Mouse (Mus musculus) lung, postnatal 14 days (tissue): Measurements from ENCODE around the gene Ybx3.

Experiments used
- DNase-seq: peaks from one replicate; pipeline ENCODE4 v3.0.0; 2021

The Ybx3 gene

DNA sequence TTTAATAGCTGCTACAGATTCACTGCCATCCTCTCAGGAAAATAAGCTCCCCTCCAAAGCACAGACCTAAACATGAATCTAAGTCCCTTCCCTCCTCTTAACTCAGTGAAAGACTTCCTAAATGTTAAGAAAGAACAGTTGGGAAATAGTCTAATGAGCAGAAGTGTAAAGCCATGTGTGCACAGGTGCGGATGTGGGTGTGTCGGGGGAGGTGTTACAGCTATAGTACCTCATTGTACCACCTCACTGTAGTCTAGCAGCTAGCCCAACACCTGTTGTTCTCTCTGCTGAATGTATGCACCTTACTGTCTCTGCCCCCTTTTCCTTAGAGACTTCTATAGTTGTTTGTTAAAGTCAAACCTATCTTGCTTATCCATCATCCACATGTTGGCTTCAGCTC, 61.2 kb downstream of the Ybx3 start:
- DNase-seq = no peak

DNA sequence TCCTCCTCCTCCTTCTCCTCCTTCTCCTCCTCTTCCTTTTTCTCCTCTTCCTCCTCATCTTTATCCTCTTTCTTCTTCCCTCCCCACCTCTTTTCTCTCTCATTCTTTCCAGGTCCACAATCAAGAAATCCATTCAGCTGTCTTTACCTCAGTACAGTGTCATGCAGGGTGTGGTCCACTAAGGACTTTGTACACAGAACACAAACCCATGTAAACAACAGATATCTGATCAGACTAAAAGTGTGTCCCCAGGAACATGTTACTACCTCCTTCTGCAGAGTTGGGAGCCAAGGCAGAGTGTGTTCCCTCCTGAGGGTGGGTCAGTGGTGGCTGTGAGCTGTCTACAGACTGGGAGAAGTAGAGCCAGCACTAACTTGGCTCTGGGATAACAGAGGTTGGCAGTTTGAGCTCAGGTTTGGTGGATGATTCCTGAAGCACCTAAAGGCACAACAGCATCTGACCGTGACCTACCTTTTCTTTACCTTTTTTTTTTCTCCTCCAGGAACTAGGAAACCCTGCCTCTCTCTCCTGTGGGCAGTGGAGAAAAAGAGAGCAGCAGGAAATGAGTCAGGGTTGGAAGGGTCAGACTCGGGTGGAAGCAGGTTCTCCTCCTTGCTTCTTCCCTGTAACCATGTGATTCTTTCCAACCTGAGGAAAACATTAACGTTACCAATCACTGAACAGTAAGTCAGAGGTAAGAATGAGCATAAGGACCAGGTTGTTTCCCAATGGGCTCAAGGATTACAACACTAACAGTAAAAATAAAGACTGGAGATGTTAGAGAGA, 66.2 kb downstream of the Ybx3 start:
- no peak for DNase-seq

DNA sequence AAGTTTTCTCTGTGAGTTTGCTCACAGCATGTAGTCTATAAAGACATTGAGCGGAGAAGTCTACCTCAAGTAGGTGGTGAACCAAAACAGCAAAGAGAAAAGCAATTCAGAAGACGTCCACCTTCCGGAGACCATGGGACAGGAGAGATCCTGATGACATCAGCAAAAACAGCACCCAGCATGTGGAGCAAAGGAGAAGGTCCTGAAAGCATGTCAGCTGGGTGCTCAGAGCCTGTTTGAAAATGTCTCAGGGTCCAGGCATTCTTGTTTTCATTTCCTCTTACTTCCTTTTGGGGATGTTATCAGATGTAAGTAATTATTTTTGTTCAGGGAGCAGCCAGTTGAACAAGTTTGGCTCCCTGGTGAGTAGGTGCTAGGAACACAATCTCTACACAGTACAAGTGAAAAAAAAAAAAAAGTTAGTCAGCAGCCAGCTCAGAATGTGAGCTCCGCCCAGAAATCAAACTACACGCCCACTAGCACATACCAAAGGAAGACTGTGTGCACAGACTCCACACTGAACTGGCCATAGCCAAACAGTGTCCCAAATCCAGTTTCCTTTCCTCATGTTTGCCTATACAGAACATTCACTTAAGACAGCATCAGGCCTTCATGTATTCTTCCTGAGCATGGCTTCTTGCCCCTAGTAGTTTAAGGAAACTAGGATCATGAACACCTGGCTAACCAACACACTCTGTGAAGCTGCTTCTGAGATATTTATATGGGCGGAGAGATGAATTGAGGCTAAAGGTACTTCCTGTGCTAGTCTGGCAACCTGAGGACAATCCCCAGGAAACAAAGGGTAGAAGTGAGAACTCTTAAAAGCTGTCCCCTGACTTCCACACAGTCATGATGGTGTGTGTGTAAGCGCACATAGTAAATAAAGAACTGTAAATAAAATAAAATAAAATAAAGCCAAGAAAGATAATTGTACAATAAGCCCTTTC, 71.8 kb downstream of the Ybx3 start:
- DNase-seq = no peak
